Mouse (Mus musculus): ENCODE results near the gene Hist1h2be.

DNA sequence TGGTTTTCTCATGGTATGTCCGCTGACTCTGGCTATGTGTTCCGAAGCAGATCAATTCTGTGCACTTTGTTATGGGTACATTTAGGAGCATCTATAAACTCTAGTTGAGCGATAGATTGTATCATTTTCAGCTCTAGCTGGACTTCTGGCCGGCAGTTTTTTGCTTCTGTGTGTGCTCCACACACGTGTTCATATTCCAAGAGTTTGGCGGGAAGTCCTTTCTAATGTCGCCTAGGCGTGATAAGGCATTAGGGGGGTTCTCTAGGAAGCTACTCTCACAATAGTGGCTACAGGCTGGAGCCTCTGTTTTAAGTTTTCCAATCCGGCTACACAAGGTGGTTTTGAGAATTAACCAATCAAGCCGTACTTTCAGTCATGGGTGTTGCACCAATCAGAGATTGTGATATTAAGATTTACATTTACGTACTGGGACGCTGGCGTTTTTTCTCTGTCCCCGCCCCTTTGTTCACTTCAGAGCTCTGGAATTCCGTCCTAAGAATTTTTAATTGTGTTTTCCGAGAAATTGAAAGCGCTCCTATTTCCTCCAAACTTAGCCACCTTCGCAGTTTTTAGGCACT lies 65.0 kb downstream of the Hist1h2be start:
- TF ChIP-seq CTCF (IDR thresholded peaks at IDR 0.05) (no peak), EP300 (IDR thresholded peaks at IDR 0.05) (peak; percentile 65; the same call in 1 of the 2 replicates)
